Mouse (Mus musculus) splenic B cell, adult 2 months (primary cell): ENCODE measurements around the gene Plin4.
A peak's percentile ranks its signal among the peaks of the same experiment; 100 is the strongest.

Experiments
- DNase-seq: peaks from one replicate; pipeline ENCODE4 v3.0.0-alpha.2; 2011; ENCODE audit warnings: low read depth, low spot score
- H3K27me3 ChIP-seq: 2 replicates; pipeline ENCODE4 v1.6.1; 2012; ENCODE audit warnings: mild to moderate bottlenecking, low read length, moderate library complexity, mixed read lengths; ENCODE audit not compliant: control insufficient read depth, poor library complexity, insufficient read depth, severe bottlenecking
- H3K36me3 ChIP-seq: 2 replicates; pipeline ENCODE4 v1.6.1; 2012; ENCODE audit warnings: mild to moderate bottlenecking, low read length, moderate library complexity, mixed read lengths; ENCODE audit not compliant: control insufficient read depth, poor library complexity, insufficient read depth, severe bottlenecking

Plin4 gene

DNA sequence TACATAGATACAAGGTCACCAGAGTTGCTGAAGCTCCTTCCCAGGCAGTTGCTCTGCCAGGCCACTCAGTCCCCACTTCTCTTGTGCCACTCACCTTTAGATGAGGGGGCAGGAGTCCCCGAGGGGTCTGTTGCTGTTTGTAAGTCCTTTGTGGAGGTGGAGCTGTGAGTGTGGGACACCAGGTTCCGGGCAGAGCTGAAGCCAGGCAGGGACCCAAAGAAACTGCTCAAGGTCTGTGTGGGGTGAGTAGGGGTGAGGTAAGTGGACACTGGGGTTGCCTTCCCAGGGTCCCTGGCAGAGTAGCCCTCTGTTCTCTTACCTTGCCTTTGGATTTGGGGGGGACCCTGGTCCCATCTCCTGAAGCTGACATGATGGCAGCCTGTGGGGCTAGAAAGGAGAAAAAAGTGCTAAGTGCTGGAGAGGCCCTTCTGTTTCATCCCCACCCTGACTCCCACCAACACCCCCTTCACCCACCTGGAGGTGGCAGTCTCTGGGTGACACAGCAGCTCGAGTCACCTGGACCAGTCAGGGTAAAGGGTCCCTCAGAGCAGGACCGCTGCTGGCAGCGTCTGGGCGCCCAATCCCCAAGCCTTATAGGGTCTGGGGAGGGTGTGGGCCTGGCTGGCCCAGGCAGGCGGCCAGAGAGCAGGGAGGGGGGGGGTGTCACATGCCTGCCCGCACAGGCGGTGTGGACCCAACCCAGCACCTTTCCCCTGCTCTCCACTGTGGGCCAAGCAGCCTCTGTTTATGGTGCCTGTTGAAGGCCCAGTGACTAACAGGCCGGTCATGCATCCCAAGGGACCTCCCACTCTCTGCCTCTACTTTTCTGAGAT lies at the start of gene Plin4:
Plin4 (minus strand) TSS at position 585 of the 833 bp plus-strand sequence.
- DNase-seq = no peak

GRCm38 (mm10) chr17:56153643-56154042 lies 44.0 kb upstream of the Plin4 start:
- H3K36me3 ChIP-seq = no peaks in the 10 kb centered on the region
- H3K27me3 ChIP-seq = no peaks in the 10 kb centered on the region
- no peak for DNase-seq

More for the DNA sequence above, at the start of gene Plin4:
- no peaks in the 10 kb centered on the region for H3K27me3 ChIP-seq
- H3K36me3 ChIP-seq = no peaks in the 10 kb centered on the region

GRCm38 (mm10) chr17:56149897-56150296 lies 40.3 kb upstream of the Plin4 start:
- Histone ChIP-seq H3K27me3 (no peaks in the 10 kb centered on the region), H3K36me3 (no peaks in the 10 kb centered on the region)
- no peak for DNase-seq

DNA sequence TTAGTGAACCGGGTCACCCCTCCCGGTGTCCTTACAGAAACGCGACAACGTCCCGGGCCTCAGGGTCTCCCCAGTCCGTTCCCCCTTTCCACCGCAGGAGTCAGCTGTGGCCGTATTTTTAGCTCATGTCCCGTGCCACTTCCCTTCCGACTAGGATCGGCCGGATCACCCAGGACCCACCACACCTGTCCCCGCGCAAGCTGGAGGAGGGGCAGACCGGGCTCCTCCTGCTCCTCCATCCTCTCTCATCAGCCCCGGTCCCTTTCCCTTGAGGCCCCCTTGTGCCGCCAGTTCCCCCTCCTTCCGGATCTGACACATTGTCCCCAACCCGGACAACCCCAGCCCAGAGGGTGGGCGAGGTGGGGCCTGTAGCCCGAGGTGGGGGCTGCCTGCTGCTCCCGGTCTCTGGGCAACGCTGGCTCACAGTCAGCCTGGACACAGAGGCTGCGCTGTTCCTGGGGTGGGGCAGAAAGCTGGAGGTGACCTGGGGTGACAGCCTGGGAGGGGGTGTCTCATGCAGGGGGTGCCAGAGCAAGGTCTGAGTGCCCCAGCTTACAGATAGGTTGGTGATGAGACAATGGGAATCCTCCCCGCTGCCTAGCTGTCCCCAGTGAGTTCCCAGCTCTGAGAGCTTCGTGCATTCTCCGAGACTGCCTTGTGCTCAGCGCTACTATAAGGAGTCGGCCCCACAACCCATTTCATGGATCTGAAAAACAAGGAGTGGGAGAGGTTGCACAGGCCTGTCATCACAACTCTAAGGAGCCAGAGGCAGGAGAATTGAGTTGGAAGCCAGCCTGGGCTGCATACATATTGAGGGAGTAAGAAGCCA lies 39.4 kb upstream of the Plin4 start:
- H3K36me3 ChIP-seq = no peaks in the 10 kb centered on the region
- H3K27me3 ChIP-seq = no peaks in the 10 kb centered on the region
- no peak for DNase-seq

DNA sequence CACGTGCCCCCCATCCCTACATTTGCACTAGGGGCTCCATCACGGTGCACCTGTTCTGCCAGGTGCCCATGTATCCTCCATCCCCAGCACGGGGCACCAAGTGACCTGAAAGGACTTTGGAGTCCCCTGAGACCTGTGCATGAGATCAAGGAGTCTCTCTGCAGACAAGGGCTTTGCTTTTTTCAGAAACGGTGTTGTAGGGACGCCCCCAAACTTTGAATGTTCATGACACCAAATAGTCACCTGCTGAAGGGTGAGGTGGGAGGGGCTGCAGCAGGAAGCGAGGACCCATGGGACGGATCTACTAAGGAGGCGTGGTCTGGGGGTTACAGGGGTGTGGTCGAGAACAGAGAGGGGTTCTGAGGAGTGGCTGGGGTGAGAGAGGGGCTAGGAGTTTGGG lies 38.7 kb upstream of the Plin4 start:
- Histone ChIP-seq H3K27me3 (no peaks in the 10 kb centered on the region), H3K36me3 (no peaks in the 10 kb centered on the region)
- peak; percentile 86 for DNase-seq

GRCm38 (mm10) chr17:56147420-56147819 lies 37.8 kb upstream of the Plin4 start:
- H3K27me3 ChIP-seq = no peaks in the 10 kb centered on the region
- H3K36me3 ChIP-seq = no peaks in the 10 kb centered on the region
- peak; percentile 49 for DNase-seq

DNA sequence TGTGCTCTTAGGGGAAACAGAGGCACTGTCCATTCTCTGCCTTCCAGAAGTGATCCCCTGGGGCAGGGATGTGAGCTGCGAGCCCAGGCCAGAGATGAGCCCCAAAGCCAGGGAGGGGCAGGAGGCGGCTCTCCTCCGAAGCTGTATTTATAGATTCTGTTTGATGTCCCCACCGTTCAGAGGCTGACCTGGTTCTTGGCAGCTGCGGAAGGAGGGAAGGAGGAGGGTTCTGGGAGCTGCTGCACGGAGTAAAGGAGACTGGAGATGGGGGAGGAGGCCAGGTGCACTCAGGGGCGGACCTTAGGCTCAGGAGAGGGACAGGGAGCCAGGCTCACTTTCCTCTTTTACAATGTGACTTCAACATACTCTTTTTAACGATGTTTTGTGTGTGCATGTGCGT lies 36.5 kb upstream of the Plin4 start:
- Histone ChIP-seq H3K27me3 (no peaks in the 10 kb centered on the region; the same call in 1 of the 2 replicates), H3K36me3 (no peaks in the 10 kb centered on the region)
- no peak for DNase-seq

- H3K27me3 ChIP-seq = peaks cover 2% of the 10 kb centered on the region
- no peak for DNase-seq
- H3K36me3 ChIP-seq = no peaks in the 10 kb centered on the region
These were observed 34.9 kb upstream of the Plin4 start for GRCm38 (mm10) chr17:56144546-56144945.

DNA sequence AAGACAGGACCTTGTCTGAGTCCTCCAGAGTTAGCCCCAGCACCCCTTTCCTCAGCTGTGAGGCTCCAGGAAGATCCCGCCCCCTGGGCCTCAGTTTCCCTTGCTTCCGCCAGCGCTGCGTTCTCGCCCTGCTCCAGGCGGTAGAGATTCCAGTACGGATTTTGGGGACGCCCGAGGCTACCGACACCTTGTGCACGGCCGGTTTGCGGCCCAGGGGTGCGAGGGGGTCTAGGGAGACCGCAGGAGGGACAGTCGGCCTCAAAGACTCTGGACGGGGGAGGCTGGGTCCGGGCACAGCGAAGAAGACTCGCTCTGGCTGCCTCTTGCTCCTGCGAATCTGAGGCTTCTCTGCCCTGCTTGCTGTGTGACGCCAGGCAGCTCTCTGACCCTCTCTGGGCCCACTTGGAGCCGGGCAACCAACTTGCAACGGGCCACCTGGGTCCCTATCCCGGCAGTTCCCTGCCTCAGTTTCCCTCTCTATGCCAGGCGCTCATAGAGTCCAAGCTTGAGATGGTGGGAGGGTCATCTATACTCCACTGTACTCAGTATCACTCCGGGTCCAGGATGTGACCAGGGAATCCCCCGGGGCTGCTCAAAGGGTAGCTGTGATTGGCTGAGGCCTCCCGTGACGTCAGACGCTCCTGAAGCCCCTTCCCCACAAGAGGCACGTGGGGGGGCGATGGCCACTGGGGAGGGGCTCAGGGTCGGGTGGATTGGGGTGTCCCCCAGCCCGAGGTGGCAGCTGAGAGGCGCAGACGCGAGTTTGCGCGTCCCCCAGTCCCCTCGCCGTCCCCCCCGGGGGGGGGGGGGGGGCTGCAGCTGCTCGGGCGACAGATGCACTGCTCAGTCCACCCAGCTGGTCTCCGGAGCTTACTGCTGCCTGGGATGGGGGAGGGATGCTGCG lies 32.4 kb upstream of the Plin4 start:
- Histone ChIP-seq H3K36me3 (no peaks in the 10 kb centered on the region), H3K27me3 (peaks cover 2% of the 10 kb centered on the region)
- DNase-seq = no peak

DNA sequence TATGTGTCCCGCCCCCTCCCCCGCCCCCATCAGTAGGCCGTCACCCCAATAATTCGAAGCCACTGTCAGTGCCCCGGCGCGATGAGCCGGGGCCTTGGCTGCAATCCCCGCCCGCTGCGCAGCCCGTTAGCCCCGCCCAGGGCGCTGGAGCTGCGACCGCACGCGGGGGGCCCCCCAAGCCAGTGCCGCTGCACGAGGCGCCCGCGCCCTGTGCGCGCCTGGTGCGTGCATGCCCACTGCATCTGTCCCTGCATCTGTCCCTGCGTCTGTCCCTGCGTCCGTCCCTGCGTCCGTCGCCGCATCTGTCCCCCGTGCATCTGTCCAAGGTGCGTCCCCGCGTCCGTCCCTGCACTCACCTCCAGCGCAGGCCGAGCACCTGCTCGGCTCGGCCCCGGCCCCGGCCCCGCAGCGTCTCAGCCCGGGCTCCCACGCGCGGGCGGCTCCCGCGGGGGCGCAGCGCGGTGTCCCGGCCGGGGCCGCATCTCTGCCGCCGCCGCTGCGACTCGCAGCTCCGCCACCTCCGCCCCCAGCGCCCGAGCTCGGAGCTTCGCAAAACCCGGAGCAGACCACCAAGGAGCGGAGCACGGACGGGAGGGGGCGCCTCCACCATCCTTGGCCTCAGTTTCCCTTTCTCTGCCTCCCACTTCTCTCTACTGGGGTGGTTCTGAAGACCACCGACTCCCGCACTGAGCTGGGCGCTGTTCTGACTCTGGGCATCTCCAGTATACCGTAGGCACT lies 30.4 kb upstream of the Plin4 start, which contains the start of gene Sema6b:
Sema6b (minus strand) TSS at position 486 of the 738 bp plus-strand sequence.
- no peaks in the 10 kb centered on the region for H3K36me3 ChIP-seq
- DNase-seq = peak; percentile 53

GRCm38 (mm10) chr17:56139355-56139754 lies 29.8 kb upstream of the Plin4 start:
- no peak for DNase-seq
- no peaks in the 10 kb centered on the region for H3K36me3 ChIP-seq
- H3K27me3 ChIP-seq = peaks cover 2% of the 10 kb centered on the region

More for the DNA sequence above, 30.4 kb upstream of the Plin4 start, which contains the start of gene Sema6b:
- peaks cover 2% of the 10 kb centered on the region for H3K27me3 ChIP-seq

DNA sequence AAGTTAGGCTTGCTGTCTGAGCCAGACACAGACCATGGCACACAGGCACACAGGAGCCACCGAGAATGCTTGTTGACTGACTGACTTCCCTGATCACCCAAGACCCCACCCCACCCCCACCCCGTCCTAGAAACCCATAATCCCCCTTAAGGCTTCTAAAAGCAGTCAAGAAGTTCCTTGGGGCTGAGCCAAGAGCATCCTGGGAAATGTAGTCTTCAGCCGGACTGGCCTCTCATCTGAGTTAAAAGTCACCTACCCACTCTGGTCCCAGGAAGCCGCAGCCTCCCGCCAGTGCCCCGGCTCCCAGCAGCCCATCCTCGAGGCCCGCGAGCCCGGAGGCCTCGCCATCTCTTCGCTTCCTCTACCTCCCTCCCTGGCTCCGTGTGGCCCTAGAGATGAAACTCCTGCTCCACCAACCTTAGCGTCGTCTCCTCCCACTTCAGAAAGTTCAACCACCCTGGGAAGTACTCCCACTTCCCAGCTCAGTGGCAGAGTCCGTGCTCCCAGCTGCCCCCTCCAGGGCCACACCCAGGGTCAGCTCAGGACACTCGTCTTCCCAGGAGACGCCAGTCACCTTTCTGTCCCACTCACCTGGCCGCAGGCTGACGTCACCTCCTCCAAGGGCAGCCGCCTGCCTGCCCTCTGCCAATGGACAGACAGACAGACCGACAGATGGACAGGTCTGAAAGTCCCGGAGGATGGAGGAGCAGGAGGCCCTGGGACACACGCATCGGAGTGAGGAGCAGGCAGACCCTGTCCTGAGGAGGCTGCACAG lies 28.4 kb upstream of the Plin4 start:
- DNase-seq = no peak
- peaks cover 2% of the 10 kb centered on the region for H3K27me3 ChIP-seq
- H3K36me3 ChIP-seq = no peaks in the 10 kb centered on the region

- no peak for DNase-seq
- no peaks in the 10 kb centered on the region for H3K36me3 ChIP-seq
- peaks cover 2% of the 10 kb centered on the region; the same call in 1 of the 2 replicates for H3K27me3 ChIP-seq
These were observed 27.0 kb upstream of the Plin4 start for GRCm38 (mm10) chr17:56136558-56136957.
